Mouse (Mus musculus): ENCODE measurements at regions not wholly inside any gene's neighbourhood (a gene's known extent, or its start where the extent isn't known, plus 50 kb on each side); places are given as distances from the start of the nearest gene placed in this dataset.

- no peak for DNase-seq (ENCODE audit: low spot score)
Observed at GRCm38 (mm10) chr11:71670111-71671050, 79.3 kb upstream of the Wscd1 start.

- DNase-seq (ENCODE audit: low spot score) = no peak
Observed at GRCm38 (mm10) chr11:71672171-71673050, 77.3 kb upstream of the Wscd1 start.

- no peak for DNase-seq (ENCODE audit: low spot score)
Observed at GRCm38 (mm10) chr11:71674319-71674718, 75.4 kb upstream of the Wscd1 start.

GRCm38 (mm10) chr11:71675714-71676313, 73.9 kb upstream of the Wscd1 start:
- no peak for DNase-seq (ENCODE audit: low spot score)

GRCm38 (mm10) chr11:71697017-71697416, 52.7 kb upstream of the Wscd1 start:
- DNase-seq (ENCODE audit: low spot score) = no peak

DNA sequence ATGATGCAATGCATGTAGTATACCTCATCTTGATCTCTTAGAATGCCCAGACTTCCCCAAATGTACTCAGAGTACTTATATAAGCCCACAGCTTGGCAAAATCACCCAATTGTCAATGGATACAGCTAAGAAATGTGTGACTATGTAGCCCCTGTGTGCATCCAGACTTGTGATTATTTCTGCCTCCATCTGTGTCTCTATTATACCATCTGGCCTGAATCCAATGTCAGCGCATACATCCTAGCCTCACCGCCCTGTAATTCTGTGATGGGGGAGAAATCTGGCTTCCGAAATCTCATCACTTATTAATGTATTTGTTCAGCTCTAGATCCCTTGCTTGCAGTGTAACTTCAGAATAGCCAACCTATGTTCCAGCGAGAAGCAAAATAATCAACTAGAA, 50.9 kb upstream of the Wscd1 start:
- DNase-seq (ENCODE audit: low spot score) = no peak
